Mouse (Mus musculus) testis, adult 2 months (tissue): Measurements from ENCODE around the gene Prtg. TPM values are rescaled to one million over a fixed set of nuclear protein-coding genes. Genes with fewer than 3 reads are reported as not detected.
A peak's percentile ranks its signal among the peaks of the same experiment; 100 is the strongest.

ENCODE experiments used
- H3K27ac ChIP-seq: fragments of 200-500 bp; 2 replicates; pipeline ENCODE4 v1.5.1; 2012; ENCODE audit warnings: low read depth, low read length; ENCODE audit not compliant: control insufficient read depth, insufficient read depth
- H3K27me3 ChIP-seq: fragments of 200-500 bp; 2 replicates; pipeline ENCODE4 v1.6.1; 2012; ENCODE audit warnings: mild to moderate bottlenecking, low read length, moderate library complexity; ENCODE audit not compliant: control insufficient read depth, insufficient read depth
- H3K36me3 ChIP-seq: fragments of 200-500 bp; 2 replicates; pipeline ENCODE4 v1.6.1; 2012; ENCODE audit warnings: mild to moderate bottlenecking, low read length; ENCODE audit not compliant: control insufficient read depth, insufficient read depth
- H3K4me1 ChIP-seq: fragments of 200-500 bp; 2 replicates; pipeline ENCODE4 v1.6.1; 2012; ENCODE audit warnings: low read length; ENCODE audit not compliant: control insufficient read depth, insufficient read depth
- H3K4me3 ChIP-seq: fragments of 200-500 bp; 2 replicates; pipeline ENCODE4 v1.5.1; 2012; ENCODE audit warnings: low read depth, mild to moderate bottlenecking, low read length, moderate library complexity, mixed read lengths; ENCODE audit not compliant: control insufficient read depth
- CTCF ChIP-seq: fragments of 200-500 bp; IDR thresholded peaks from 2 replicates; pipeline ENCODE4 v1.5.1; 2012; ENCODE audit warnings: low read depth, mild to moderate bottlenecking, inconsistent platforms, low read length, moderate library complexity; ENCODE audit not compliant: control insufficient read depth, insufficient read depth, insufficient replicate concordance
- POLR2A ChIP-seq: fragments of 200-500 bp; IDR thresholded peaks from 2 replicates; pipeline ENCODE4 v1.6.1; 2012; ENCODE audit warnings: low read depth, mild to moderate bottlenecking, inconsistent platforms, low read length, moderate library complexity; ENCODE audit not compliant: control insufficient read depth
- polyA plus RNA-seq: library from polyadenylated mRNA; depleted of rRNA; stranded (reverse); fragments of >200 nt; gene quantifications from 2 replicates; pipeline ENCODE4 v1.2.3, GENCODE M21; 2012

Gene Prtg
- polyA plus RNA-seq, 1 experiment, result 0.32 TPM

- no peaks in the 10 kb centered on the region for H3K36me3 ChIP-seq
- H3K4me3 ChIP-seq, result no peak overlapping the region
- no peak for TF ChIP-seq POLR2A
- TF ChIP-seq CTCF, result no peak
- H3K27me3 ChIP-seq, result no peaks in the 10 kb centered on the region
- no peak overlapping the region for H3K27ac ChIP-seq
- H3K4me1 ChIP-seq, result no peaks in the 10 kb centered on the region
Observed at GRCm38 (mm10) chr9:72890499-72891085, 83.9 kb downstream of the Prtg start.

- no peaks in the 10 kb centered on the region for H3K36me3 ChIP-seq
Observed at GRCm38 (mm10) chr9:72892761-72893160, 86.1 kb downstream of the Prtg start.

GRCm38 (mm10) chr9:72894796-72895352, 88.2 kb downstream of the Prtg start:
- no peak overlapping the region for H3K27ac ChIP-seq
- no peaks in the 10 kb centered on the region for H3K4me1 ChIP-seq
- H3K36me3 ChIP-seq, result no peaks in the 10 kb centered on the region
- H3K4me3 ChIP-seq, result no peak overlapping the region
- no peaks in the 10 kb centered on the region for H3K27me3 ChIP-seq
- TF ChIP-seq POLR2A (no peak), CTCF (peak; percentile 38; the same call in 1 of the 2 replicates)

More at GRCm38 (mm10) chr9:72892761-72893160, 86.1 kb downstream of the Prtg start:
- Histone ChIP-seq H3K4me3 (no peak overlapping the region), H3K4me1 (no peaks in the 10 kb centered on the region), H3K27ac (no peak overlapping the region), H3K27me3 (no peaks in the 10 kb centered on the region)
- TF ChIP-seq POLR2A, result no peak
- no peak for TF ChIP-seq CTCF

DNA sequence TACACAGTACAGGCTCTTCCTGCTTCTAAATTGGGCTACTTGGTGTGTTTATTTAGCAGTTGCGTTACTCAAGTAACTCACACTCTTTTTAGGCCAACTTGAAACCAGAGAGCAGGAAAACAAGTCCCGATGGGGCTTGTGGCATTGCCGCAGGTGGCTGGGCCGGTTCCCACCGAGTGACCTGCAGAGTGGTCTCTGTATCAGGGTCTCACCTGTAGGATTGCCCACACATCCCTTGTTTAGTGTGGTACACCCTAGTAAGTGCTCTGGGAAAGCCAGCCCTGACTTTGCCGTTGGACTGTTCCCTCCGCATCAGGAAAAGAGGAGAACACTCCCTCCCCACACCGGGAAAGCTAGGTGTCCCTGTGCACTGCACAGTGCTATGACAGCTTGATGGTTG, 95.4 kb downstream of the Prtg start:
- H3K27ac ChIP-seq, result no peak overlapping the region
- no peak overlapping the region for H3K4me3 ChIP-seq
- no peaks in the 10 kb centered on the region; the same call in 1 of the 2 replicates for H3K4me1 ChIP-seq
- no peak for TF ChIP-seq CTCF
- no peak for TF ChIP-seq POLR2A
- H3K36me3 ChIP-seq, result no peaks in the 10 kb centered on the region
- H3K27me3 ChIP-seq, result no peaks in the 10 kb centered on the region

GRCm38 (mm10) chr9:72902611-72903010, 95.9 kb downstream of the Prtg start:
- Histone ChIP-seq H3K27me3 (no peaks in the 10 kb centered on the region), H3K4me3 (no peak overlapping the region), H3K27ac (no peak overlapping the region), H3K36me3 (no peaks in the 10 kb centered on the region), H3K4me1 (no peaks in the 10 kb centered on the region; the same call in 1 of the 2 replicates)
- TF ChIP-seq CTCF (no peak), POLR2A (no peak)

DNA sequence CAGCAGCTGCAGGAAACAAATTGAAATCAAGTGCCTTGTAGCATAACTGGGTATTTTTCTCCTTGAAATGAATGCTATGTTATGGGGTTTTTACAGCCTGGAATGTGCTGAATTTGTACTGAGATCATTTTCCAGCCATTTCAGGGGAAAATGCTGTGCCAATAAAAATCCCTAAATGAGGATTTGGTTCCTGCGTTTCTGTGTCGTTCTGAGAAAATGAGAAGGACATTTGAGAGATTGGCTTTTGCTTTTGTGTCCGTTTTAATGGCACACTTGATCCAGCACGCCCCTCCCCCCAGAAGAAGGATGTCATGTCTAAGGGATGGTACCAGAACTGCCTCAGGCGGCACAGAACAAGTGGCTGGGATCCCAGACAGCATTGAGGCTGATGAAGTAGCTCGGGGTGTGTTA, 100.0 kb downstream of the Prtg start:
- H3K27ac ChIP-seq, result no peak overlapping the region
- H3K36me3 ChIP-seq, result no peaks in the 10 kb centered on the region
- H3K4me3 ChIP-seq, result no peak overlapping the region
- no peaks in the 10 kb centered on the region for H3K27me3 ChIP-seq
- TF ChIP-seq POLR2A (no peak), CTCF (no peak)
- H3K4me1 ChIP-seq, result no peaks in the 10 kb centered on the region; the same call in 1 of the 2 replicates

DNA sequence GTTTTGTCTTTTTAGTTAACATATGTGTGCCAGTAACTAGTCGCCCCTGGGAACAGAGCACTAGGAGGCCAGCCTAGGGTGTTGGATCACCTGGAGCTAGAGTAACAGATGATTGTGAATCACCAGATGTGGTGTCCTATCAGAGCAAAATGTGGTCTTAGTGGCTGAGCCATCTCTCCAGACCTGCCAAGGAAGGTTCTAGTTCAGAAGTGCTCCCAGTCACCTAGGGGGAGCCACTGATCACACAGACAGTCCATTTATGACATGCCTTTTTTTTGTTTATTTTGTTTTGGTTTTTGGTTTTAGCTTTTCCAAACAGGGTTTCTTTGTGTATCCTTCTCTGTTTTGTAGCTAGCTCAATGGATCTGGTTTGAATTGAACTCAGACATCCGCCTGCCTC, 104.7 kb downstream of the Prtg start:
- no peaks in the 10 kb centered on the region for H3K36me3 ChIP-seq
- H3K27ac ChIP-seq, result no peak overlapping the region
- no peak for TF ChIP-seq CTCF
- no peak for TF ChIP-seq POLR2A
- H3K4me3 ChIP-seq, result no peak overlapping the region
- H3K27me3 ChIP-seq, result no peaks in the 10 kb centered on the region
- no peaks in the 10 kb centered on the region for H3K4me1 ChIP-seq
